Mouse (Mus musculus) cerebellum, adult 2 months (tissue): ENCODE results near the gene Nedd9.

Source experiments
- CTCF ChIP-seq: fragments of 200-500 bp; IDR thresholded peaks from 2 replicates; pipeline ENCODE4 v1.5.1; 2011; ENCODE audit warnings: low read depth, mild to moderate bottlenecking, control low read depth, low read length, moderate library complexity, borderline replicate concordance; ENCODE audit not compliant: insufficient read depth
- POLR2A ChIP-seq: fragments of 200-500 bp; IDR thresholded peaks from 2 replicates; pipeline ENCODE4 v1.6.1; 2011; ENCODE audit warnings: low read length, control low read depth, borderline replicate concordance; ENCODE audit not compliant: insufficient read depth

- TF ChIP-seq CTCF: no peak
- no peak for TF ChIP-seq POLR2A
Observed at GRCm38 (mm10) chr13:41436731-41437130, 50.4 kb downstream of the Nedd9 start.
